ENCODE assay signal across 12 mouse cellular contexts in genomic region chr6:147023133-147023395, GRCm38 (mm10). TPM values are rescaled to one million over a fixed set of nuclear protein-coding genes. Genes with fewer than 3 reads are reported as not detected.
"Had no signal": no experiment of that assay in that cellular context is flagged by ENCODE, and none has a peak within 500 bp of the region (broad histone marks: within the 10 kb centered on the region; RNA-seq: fewer than 3 reads in every experiment).

No protein-coding gene starts in this region.

- H3K36me3 ChIP-seq: midbrain, embryonic 13.5 days; neural tube, embryonic 15.5 days had no signal

- H3K9ac ChIP-seq: kidney, embryonic 15.5 days; limb, embryonic 13.5 days; liver, embryonic 14.5 days; midbrain, embryonic 13.5 days; neural tube, embryonic 15.5 days had no signal

- H3K27me3 ChIP-seq: kidney, embryonic 15.5 days; limb, embryonic 13.5 days; midbrain, embryonic 13.5 days; neural tube, embryonic 15.5 days had no signal

- H3K4me3 ChIP-seq: kidney, embryonic 15.5 days; limb, embryonic 13.5 days; midbrain, embryonic 13.5 days; neural tube, embryonic 15.5 days had no signal

- H3K4me1 ChIP-seq: kidney, embryonic 15.5 days; limb, embryonic 13.5 days; midbrain, embryonic 13.5 days; neural tube, embryonic 15.5 days had no signal

- H3K9me3 ChIP-seq: kidney, embryonic 15.5 days; limb, embryonic 13.5 days; midbrain, embryonic 13.5 days; neural tube, embryonic 15.5 days had no signal

- ATAC-seq: lung, postnatal 0 days; midbrain, embryonic 13.5 days had no signal

- DNase-seq: kidney, postnatal 14 days; lung, adult 2 months; lung, postnatal 36 days; spleen, adult 18-20 months; thymus, postnatal 4 days had no signal

- H3K4me2 ChIP-seq: kidney, embryonic 15.5 days; limb, embryonic 13.5 days; midbrain, embryonic 13.5 days; neural tube, embryonic 15.5 days had no signal

- H3K27ac ChIP-seq: kidney, embryonic 15.5 days; limb, embryonic 13.5 days; liver, embryonic 14.5 days; midbrain, embryonic 13.5 days; neural tube, embryonic 15.5 days had no signal

RNA-seq across cellular contexts. Expression of gene Rep15, which starts 9.3 kb away (rescaled TPM):
- total RNA-seq: megakaryocyte progenitor cell, adult 5-6 weeks had no signal
